Mouse (Mus musculus) left cerebral cortex, adult 2 months (tissue): Measurements from ENCODE around the gene Lce1m. TPM values are rescaled to one million over a fixed set of nuclear protein-coding genes. Genes with fewer than 3 reads are reported as not detected.

Experiments used
- DNase-seq, 2 experiments: peaks; one replicate each; pipeline ENCODE4 v3.0.0; 2021 to 2022; ENCODE audit warnings: low spot score in 2 of 2, mixed read lengths in 1 of 2; ENCODE audit errors: extremely low spot score in 1 of 2
- H3K27ac ChIP-seq: fragments of 200-600 bp; 2 replicates; pipeline ENCODE4 v1.8.1; 2022
- H3K4me3 ChIP-seq: fragments of 200-600 bp; 2 replicates; pipeline ENCODE4 v1.8.1; 2022
- CTCF ChIP-seq: fragments of 200-600 bp; IDR thresholded peaks from 2 replicates; pipeline ENCODE4 v1.8.1; 2022; ENCODE audit warnings: antibody characterized with exemption, mild to moderate bottlenecking, moderate library complexity
- intact Hi-C: fragments of 180-260 bp; cut with DNase I; formaldehyde crosslinking; loops from one replicate; pipeline ENCODE4 v1.15.1; 2025
- total RNA-seq, 2 experiments: library from RNA; stranded (reverse); gene quantifications; 2 replicates each; pipeline ENCODE4 v1.2.3; 2021

Gene Lce1m
- total RNA-seq, 2 experiments from 2014 or later: not detected

- no peak for DNase-seq
- H3K4me3 ChIP-seq: no peak overlapping the region
- no peak for TF ChIP-seq CTCF
- intact Hi-C loops: no loop called here
- no peak overlapping the region for H3K27ac ChIP-seq
Observed at GRCm38 (mm10) chr3:93000621-93001020, 18.2 kb downstream of the Lce1m start.

GRCm38 (mm10) chr3:92998691-92999090, 20.2 kb downstream of the Lce1m start:
- Histone ChIP-seq H3K27ac (no peak overlapping the region), H3K4me3 (no peak overlapping the region)
- peak; percentile 64 to 80 for DNase-seq
- intact Hi-C loops: loop anchor here (5.0 to 10.0 kb wide), 2 partner anchors 34 to 244 kb away; partner anchors contain the start of gene Lce1g
- peak; percentile 92 for TF ChIP-seq CTCF

- DNase-seq: no peak
- intact Hi-C loops: loop anchor here (10.0 kb wide), 1 partner anchor 237 kb away; the partner anchor contains the start of gene Lce1g
- Histone ChIP-seq H3K4me3 (no peak within 1 kb of the TSS), H3K27ac (no peak within 1 kb of the TSS)
- TF ChIP-seq CTCF: no peak
Observed at GRCm38 (mm10) chr3:92991926-92992325, 26.9 kb downstream of the Lce1m start, which contains the start of gene Lce3f. TSS of gene Lce3f (plus strand) at chr3:92992226.

GRCm38 (mm10) chr3:92978484-92978883, 40.4 kb downstream of the Lce1m start:
- Histone ChIP-seq H3K4me3 (no peak overlapping the region), H3K27ac (no peak overlapping the region)
- intact Hi-C loops: no loop called here
- no peak for DNase-seq
- no peak for TF ChIP-seq CTCF

Other genes starting within 250 kb of the Lce1m start
- not detected for gene Lce1i, start 240.2 kb downstream of the Lce1m start, total RNA-seq
- not detected for gene Lce1j, start 228.5 kb downstream of the Lce1m start, total RNA-seq
- not detected for gene Lce1k, start 211.2 kb downstream of the Lce1m start, total RNA-seq
- gene Kprp, start 191.8 kb downstream of the Lce1m start, total RNA-seq: not detected
- gene Lce1l, start 167.8 kb downstream of the Lce1m start, total RNA-seq: not detected
- not detected for gene 2310050C09Rik, start 148.8 kb downstream of the Lce1m start, total RNA-seq
- not detected for gene Lce3a, start 92.8 kb downstream of the Lce1m start, total RNA-seq
- not detected for gene Lce3b, start 86.1 kb downstream of the Lce1m start, total RNA-seq
- gene Lce3c, start 74.6 kb downstream of the Lce1m start, total RNA-seq: not detected
- gene Lce3d, start 61.7 kb downstream of the Lce1m start, total RNA-seq: not detected
- not detected for gene Lce3e, start 52.0 kb downstream of the Lce1m start, total RNA-seq
- gene Lce3f, start 26.8 kb downstream of the Lce1m start, total RNA-seq: not detected
- not detected for gene Crct1, start 3.4 kb downstream of the Lce1m start, total RNA-seq
- gene Gm4858, start 49.8 kb upstream of the Lce1m start, total RNA-seq: not detected
- not detected for gene Crnn, start 125.7 kb upstream of the Lce1m start, total RNA-seq
- gene Flg2, start 178.2 kb upstream of the Lce1m start, total RNA-seq: not detected